Mouse (Mus musculus) brain, adult 2 months (tissue): ENCODE measurements around the gene Dcaf12.
A peak's percentile ranks its signal among the peaks of the same experiment; 100 is the strongest.

Experiments used
- DNase-seq: peaks from one replicate; pipeline ENCODE4 v3.0.0; 2011; ENCODE audit warnings: low read depth, low spot score

Dcaf12 gene

DNA sequence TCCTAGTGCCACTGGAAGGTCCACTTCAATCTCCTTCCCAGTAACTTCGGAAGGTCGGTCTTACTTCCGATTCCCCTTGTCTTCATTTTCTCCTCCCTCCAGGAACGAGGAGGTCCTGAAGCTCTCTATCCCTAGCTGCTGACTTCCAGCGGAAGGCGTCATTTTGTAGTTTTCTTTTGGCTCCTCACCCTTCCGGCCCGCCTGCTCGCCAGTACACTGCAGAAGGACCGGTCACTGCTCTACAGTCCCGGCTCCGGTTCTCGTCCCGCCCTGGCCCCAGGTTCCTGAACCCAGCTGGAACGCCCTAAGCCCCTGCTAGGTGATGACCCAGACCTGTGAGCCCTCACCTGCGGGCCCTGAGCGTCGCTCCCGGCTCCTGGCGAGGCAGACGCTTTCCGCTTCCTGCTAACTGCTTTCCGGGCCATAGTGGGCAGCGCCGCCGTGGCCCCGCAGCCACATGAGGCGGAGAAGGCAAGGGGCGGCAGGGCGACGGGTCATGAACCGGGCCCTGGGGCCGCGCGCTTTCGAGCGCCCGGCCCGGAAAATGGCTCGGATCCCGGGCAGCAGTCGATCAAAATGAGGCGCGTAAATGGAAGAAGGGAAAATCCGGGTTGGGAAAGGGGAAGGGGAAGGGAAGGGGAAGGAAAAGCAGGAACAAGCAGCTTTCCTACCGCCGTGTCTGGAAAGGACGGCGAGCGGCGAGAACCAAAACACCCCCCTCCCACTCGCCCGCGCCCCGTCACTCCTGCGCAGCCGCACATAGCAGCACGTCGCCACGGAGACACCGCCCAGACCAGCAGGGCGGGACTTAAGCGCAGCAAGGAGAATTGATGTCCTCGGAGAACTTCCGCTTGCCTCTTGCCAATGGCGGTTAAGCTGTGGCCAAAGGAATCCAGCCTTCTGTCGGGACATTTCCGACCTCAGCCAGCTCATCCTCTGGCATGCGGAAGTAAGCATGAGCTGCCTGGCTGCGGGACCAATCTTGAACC is at the start of gene Dcaf12:
Gene Dcaf12, minus strand, starts transcription at position 749 of the 989 bp plus-strand sequence.
- DNase-seq = peak; percentile 99

DNA sequence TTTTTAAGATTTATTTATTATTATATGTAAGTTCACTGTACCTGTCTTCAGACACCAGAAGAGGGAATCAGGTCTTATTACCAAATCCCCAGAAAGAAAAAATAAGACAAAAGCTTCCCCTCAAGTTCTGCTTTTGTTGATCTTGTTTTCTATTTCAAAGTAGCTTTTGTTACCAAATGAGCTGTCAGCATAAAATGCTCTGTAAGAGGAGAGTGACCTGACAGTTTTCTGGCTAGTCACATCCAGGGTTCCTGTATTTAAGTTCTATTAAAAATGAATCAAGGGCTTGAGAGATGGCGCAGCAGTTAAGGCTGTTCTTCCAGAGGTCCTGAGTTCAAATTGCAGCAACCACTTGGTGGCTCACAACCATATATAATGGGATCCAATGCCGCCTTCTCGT is 46.4 kb upstream of the Dcaf12 start:
- DNase-seq = no peak

DNA sequence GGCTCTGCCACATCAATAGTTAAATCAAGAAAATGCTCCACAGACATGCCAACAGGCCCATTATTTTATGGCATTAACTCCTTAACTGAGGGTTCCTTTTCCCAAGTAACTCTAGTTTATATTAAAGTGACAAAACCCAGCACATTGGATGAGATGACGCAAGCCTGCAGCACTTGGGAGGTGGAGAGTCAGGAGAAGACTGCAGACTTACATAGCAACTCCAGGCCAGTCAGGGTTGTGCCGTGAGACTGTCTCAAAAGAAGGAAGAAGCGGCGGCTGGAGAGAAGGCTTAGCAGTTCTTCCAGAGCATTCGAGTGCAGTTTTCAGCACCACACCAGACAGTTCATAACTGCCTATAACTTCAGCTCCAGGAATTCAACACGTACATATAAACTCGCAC is 44.7 kb upstream of the Dcaf12 start:
- DNase-seq = no peak

DNA sequence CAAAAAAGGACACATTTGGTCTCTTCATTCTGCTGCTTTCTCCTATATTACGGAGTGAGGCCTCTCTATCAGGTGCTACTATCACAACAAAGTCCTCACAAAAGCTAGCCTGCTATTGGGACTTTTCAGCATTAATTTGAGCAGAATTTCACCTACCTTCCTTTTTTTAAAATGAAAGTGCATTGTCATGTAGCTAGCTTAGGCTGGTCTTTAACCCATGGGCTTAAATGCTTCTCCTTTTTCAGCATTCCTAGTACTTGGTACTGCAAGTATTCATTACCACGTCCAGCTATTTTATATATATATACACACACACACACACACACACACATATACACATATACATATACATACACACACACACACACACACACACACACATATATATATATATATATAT is 44.0 kb upstream of the Dcaf12 start:
- no peak for DNase-seq

DNA sequence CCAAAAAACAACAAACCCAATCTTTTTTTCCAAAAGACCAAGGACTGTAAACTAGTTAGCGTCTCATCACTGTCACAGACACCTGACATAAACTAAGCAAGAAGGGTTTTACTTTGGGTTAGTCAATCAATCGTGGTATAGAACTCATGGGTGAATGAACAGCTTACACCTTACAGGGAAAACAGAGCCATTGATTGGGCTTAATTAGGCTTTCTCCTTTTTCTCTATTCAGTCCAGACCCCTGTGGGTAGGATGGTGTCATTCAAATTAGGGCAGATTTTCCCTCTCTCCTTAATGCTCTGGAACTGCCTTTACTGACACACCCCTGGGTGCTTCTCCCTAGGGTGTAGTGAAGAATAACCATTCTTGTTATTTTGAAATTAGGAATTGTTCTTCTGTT is 42.5 kb upstream of the Dcaf12 start:
- DNase-seq = no peak

DNA sequence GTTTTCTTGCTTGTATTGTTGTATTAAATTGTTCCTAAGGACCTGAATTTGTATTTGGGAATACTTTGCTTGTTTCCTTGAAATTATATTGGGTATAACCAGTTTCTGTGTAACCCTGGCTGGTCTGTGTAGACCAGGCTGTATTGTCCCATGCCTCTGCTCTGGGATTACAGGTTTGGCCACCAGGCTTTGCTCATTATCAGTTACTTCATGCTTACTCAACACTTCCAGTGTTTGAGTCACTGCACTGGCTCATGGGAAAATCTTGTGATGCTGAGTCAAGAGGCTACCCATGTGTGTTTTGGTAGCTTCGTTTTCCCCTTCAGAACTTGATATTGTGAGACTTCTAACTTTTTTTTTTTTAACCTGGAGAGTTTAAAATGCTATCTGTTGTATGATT is 38.6 kb upstream of the Dcaf12 start:
- DNase-seq = peak; percentile 24

DNA sequence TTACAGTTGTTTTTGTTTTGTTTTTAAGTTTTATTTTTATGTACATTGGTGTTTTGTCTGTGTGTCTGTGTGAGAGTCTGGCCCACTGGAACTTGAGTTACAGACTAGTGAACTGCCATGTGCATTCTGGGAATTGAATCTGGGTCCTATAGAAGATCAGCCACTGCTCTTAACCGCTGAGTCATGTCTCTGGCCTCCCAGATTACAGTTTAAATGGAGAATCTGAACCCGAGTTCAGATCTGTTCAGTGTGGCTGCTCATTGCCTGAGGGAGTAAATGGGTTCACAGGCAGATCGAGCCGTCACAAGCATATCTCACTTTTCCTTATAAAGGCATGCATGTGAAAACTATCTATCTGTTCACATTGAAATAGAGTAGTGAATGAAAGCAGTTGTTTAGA is 38.1 kb upstream of the Dcaf12 start:
- no peak for DNase-seq

DNA sequence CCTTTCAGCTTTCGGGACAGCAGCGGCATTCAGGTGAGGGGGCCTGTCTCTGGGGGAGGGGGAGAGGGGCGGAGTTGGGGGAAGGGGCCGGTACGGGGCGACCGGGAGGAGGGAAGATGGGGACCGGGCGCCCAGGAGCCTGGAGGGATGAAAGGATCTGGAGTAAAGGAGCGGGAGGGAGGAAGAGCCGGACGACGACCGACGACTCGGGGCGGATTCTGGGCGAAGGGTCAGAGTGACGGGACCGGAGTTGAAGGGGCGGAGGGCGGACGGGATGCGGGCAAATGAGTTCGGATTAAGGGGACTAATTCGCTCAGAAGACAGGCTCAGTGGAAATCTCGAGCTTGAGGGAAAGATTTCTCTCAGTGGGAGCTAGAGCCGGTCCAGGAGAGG is 34.5 kb upstream of the Dcaf12 start:
- DNase-seq = no peak

DNA sequence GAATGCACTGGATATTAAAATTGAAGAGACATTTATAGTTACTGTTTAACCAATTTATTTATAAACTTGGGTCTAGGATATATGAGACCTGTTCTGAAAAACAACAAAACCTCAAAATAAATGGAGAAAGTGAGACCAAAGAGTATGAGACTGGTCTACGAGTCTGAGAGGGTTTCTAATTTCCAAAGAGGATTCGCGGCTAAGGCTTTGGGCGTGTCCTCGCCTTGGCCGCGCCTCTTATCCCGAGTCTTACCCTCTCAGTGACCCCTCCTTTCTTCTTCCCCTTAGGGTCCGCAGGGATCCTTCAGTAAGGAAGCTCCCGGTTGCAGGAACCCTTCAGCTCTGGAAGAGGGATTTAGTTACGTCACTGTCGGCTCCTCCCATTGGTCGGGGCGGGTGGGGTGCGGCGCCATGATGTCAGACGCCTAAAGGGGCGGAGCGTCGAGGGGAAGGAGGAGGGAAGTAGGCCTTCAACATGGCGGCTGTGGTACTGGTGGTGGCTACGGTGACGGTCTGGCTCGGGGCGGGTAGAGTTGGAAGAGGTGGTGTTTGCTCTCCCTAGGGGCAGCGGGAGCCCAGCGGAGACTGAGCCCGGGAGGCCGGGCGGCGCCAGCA is 34.0 kb upstream of the Dcaf12 start, which contains the start of gene Ubap1:
Gene Ubap1, plus strand, starts transcription at position 413 of the 615 bp plus-strand sequence.
- peak; percentile 98 for DNase-seq

DNA sequence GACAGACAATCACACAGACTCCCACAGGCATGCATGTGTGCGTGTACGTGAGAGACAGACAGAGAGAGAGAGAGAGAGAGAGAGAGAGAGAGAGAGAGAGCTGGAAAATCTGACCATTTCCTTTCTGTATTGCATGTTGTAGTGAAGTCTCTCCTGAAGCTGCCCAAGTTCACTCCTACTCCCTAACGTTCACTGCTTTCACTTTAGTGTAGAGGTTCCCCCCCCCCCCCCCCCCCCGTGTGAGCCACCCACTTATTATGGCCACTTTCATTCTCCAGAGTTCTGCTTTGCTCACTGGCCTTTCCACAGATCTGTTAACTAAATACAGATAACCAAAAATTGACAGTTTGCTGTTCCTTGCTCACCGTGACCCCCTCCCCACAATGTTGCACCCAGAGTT is 33.1 kb upstream of the Dcaf12 start:
- DNase-seq = peak; percentile 6

DNA sequence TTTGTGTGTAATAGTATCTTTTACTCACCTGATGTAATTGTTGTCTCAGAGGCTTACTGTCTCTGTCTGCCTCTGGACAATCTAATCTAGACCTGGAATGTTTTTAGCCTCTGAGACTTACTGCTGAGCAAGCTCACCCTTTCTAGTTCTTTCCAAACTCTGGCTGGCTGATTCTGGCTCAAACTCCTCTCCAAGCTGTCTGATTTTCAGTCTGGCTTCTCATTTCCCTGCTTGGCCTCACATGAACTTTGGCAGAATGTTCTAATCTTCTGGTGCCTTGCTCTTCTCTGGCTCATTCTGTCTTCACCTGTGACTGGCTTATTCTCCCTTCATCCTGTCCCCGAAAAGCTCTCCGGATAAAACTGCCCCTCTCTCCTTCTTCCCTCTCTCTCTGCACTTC is 31.3 kb upstream of the Dcaf12 start:
- peak; percentile 17 for DNase-seq

DNA sequence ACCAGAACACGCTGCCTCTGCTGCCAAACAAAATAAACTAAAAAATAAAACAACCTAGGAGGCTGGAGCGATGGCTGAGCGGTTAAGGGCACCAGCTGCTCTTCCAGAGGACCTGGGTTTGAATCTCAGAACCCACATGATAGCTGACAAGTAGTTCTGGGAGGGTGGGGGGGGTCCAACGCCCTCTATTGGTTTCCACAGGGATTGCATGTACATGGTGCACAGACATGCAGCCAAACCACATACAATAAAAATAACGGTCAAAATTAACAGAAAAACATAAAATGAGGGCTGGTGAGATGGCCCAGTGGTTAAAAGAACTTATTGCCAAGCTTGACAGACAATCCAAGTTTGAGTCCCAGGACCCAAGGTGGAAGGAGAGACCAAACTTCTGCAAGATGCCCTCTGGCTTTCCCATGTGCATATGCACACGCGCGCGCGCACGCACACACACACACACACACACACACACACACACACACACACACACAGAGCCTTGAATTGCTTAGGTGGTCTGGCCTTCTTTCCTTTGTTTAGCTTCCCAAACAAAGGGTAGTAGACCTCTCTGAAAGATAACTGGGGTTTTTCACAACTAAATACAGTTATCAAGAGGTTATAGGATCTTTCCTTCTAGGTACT is 26.3 kb upstream of the Dcaf12 start:
- DNase-seq = no peak

DNA sequence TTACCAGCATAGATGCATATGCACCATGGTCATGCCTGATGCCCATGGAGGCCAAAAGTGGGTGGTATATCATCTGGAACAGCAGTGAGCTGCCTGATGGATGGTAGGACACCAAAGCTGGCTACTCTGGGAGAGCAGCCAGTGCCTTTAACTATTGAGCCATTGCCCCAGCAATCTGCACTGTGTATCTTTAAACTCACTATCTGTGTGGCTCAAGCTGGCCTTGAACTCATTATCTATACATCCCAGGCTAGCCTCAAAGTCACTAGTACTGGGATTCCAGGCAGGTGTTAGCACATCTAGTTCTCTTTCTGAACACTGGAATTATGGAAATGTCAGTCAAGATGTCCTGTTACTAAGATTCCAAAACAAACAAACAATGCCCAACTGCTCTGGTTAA is 21.9 kb upstream of the Dcaf12 start:
- DNase-seq = no peak

DNA sequence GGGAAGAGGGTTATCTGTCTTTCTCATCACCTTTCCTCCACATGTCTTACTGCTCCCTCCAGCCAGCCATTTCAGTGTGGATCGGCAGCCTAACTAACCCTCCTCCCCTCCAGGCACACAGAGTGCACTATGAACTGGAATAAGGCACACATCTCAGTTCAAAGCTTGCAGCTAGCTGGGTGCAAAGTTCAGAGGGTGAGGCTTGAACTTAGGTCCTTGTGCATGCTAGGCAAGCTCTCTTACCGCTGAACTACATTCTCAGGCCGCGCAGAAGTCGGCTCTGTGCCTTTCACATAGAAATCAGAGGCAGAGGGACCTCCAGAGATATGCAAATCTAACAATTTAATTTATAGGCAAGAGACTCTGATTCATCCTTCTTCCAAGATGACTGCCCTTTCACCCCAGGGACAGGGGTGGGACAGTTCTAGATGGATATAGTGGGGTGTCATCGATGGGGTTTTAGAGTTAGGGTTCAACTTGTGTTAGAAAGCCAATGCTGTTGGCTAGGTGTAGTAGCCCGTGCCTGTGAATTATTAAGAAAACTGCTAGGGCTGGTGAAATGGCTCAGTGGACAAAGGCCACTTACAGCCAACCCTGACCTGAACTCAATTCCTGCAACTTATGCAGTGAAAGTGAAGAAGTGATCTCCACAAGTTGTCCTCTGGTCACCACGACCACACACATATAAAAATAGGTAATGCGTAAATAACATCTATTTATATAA is 17.2 kb upstream of the Dcaf12 start:
- DNase-seq = no peak

DNA sequence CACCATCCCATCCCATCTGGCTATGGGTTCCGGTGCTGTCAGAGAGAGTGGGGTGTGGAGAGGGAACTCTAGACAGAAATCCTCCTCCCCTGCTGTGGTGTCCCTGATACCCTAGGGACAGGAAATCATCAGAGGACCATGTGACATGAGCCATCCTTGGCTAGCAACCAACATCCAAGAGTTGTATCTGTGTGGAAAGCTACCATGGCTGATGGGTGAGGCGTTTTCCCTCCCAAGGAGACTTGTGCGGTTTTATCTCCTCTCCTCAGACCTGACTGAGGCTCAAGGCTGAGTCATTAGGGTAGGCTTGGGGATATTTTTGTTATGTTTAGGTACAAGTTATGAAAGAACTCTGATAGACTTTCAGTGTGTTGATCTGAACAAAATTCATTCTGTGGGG is 16.4 kb upstream of the Dcaf12 start:
- no peak for DNase-seq

DNA sequence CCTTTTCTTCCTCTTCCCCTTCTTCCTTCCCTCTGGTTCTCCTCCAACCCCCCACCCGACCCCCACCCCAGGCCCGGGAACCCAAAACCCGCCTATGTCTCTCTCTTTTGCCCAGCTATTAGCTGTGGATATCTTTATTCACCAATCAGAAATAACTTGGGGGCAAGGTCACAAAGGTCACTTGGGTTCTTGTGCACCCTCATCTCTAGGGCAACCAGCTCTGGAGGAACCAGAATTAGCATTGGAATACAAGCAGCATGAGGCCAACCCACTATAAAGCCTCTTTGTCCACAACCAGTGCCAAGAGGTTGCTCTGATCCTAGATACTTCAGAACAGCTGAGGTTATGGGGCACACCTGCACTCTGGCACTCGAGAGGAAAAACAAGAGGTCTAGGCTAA is 14.8 kb upstream of the Dcaf12 start:
- no peak for DNase-seq

DNA sequence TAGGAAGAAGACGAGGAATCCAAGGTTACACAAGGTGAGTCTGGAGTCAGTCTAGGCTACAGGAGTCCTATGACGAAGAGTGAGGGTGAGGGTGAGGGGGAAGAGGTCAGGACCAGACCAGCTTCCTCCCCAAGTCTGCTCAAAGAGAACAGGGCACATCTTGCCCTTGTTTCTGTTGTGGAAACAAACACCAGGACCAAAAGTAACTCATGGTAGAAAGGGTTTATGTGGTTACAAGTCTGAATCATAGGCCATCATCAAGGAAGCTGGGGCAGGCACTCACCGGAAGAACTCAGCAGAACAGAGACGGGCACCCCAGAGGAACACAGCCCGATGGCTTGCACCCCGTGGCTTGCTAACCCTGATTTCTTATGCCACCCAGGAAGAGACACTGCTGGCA is 12.2 kb upstream of the Dcaf12 start:
- no peak for DNase-seq

DNA sequence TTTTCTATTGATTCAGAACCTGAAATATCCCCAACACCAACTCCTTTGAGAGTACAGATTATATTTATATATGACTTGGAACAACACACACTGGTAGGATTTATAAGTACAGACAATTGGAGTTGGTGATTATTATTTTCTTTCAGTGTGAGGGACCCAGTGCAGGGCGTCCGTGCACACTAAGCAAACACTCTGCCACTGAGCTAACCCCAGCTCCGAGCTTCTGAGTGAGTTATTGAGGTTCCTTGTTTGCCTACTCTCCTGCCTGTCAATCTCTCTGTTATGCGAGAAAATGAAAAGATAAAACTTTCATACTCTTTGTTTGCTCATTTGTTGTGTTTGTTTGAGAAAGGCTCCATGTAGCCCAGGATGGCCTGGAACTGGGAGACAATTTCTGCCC is 6.3 kb upstream of the Dcaf12 start:
- no peak for DNase-seq

DNA sequence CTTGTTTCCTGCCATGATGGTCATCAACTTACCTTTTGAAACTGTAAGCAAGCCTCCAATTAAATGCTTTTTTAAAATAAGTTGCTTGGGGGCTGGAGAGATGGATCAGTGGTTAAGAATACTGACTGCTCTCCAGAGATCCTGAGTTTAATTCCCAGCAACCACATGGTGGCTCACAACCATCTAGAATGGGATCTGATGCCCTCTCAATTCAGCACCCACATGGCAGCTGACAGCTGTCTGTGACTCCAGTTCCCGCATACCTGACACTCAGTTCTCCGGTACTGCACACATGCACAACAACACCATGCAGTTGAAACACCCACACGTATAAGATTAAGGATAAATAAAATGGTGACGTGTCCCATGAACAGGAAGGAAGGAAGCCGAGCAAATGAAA is 3.6 kb upstream of the Dcaf12 start:
- DNase-seq = peak; percentile 8

DNA sequence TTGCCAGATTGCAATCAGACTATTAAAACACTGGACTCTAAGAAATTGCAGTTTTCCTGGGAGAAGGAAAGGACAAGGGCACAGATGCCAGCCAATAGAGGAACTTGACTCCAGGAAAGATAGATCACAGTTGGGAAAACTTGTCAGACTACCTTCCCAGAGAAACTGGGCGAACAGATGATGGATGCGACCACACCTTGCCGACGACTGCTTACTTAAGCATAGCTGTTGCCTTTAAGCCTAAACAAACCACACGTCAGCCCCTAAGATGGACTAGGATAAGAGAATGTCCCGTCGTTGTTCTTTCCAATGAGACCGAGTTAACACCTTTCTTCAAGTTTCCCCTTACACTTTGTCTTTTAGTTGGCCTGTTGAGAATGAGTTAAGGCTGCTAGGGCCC is 484 bp upstream of the Dcaf12 start:
- DNase-seq = no peak

DNA sequence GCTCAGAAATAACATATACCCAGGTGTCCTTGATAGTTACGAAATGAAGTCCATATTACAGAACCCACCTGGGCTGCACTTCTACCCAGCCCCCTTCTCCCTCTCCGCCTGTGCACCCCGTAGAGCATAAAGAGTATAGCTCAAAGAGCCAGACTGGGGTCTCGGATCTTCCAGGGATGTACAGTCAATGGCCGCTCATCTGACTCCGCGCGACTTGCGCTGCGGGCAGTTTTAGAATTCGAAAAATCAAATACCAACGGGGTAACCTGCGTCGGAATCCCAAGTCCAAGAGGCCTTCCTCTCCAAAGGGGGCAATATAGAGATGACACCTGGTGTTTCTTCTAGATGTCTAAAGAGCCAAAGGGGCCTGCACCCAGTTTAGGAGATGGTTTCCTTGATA is 967 bp downstream of the Dcaf12 start:
- DNase-seq = no peak
